Mouse (Mus musculus) left cerebral cortex, adult 18-20 months (tissue): ENCODE results near the gene Gm20532. TPM values are rescaled to one million over a fixed set of nuclear protein-coding genes. Genes with fewer than 3 reads are reported as not detected.

Source experiments
- DNase-seq, 2 experiments: peaks; one replicate each; pipeline ENCODE4 v3.0.0; 2021 to 2022; ENCODE audit warnings: low spot score in 2 of 2, mixed read lengths in 1 of 2
- total RNA-seq, 2 experiments: library from RNA; stranded (reverse); gene quantifications; 2 replicates each; pipeline ENCODE4 v1.2.3; 2021

Gene Gm20532
- total RNA-seq, 2 experiments from 2014 or later = not detected

GRCm38 (mm10) chr2:26615459-26616124 lies 29.2 kb downstream of the Gm20532 start:
- no peak for DNase-seq

- no peak for DNase-seq
These were observed 30.9 kb downstream of the Gm20532 start for GRCm38 (mm10) chr2:26617331-26617730.

- no peak for DNase-seq
These were observed 31.5 kb downstream of the Gm20532 start for GRCm38 (mm10) chr2:26617928-26618327.

- no peak for DNase-seq
These were observed 34.8 kb downstream of the Gm20532 start for GRCm38 (mm10) chr2:26621246-26621645.

- DNase-seq = no peak
These were observed 36.5 kb downstream of the Gm20532 start for GRCm38 (mm10) chr2:26622984-26623383.

GRCm38 (mm10) chr2:26625419-26625818 lies 39.0 kb downstream of the Gm20532 start:
- DNase-seq = no peak

GRCm38 (mm10) chr2:26626081-26626480 lies 39.6 kb downstream of the Gm20532 start:
- no peak for DNase-seq

- peak; percentile 87 to 92 for DNase-seq
These were observed 41.7 kb downstream of the Gm20532 start, which contains the start of gene Fam69b for GRCm38 (mm10) chr2:26627921-26628739. Gene Fam69b (plus strand): TSS chr2:26628457.

- DNase-seq = no peak
These were observed 42.5 kb downstream of the Gm20532 start for GRCm38 (mm10) chr2:26628792-26629437.

- no peak for DNase-seq
These were observed 46.3 kb downstream of the Gm20532 start for GRCm38 (mm10) chr2:26632541-26633395.

- no peak for DNase-seq
These were observed 47.6 kb downstream of the Gm20532 start for GRCm38 (mm10) chr2:26633953-26634530.

- no peak for DNase-seq
These were observed 48.4 kb downstream of the Gm20532 start for GRCm38 (mm10) chr2:26634629-26635488.

- DNase-seq = no peak
These were observed 49.3 kb downstream of the Gm20532 start for GRCm38 (mm10) chr2:26635489-26636324.

GRCm38 (mm10) chr2:26636325-26636635 lies 49.8 kb downstream of the Gm20532 start:
- no peak for DNase-seq

GRCm38 (mm10) chr2:26637316-26637932 lies 51.0 kb downstream of the Gm20532 start:
- DNase-seq = no peak

GRCm38 (mm10) chr2:26638039-26638438 lies 51.6 kb downstream of the Gm20532 start:
- DNase-seq = no peak

GRCm38 (mm10) chr2:26638572-26638971 lies 52.1 kb downstream of the Gm20532 start:
- no peak for DNase-seq

- no peak for DNase-seq
These were observed 52.6 kb downstream of the Gm20532 start for GRCm38 (mm10) chr2:26639083-26639482.
